Mouse (Mus musculus) kidney, postnatal 10 days (tissue): ENCODE measurements around the gene Lrrc10.
"Not testable (repeated sequence)": the region's sequence is repeated elsewhere in the genome, so short reads cannot be mapped to it uniquely, and the experiment has no call there.

Source experiments
- DNase-seq: peaks from one replicate; pipeline ENCODE4 v3.0.0; 2021; ENCODE audit warnings: mixed read lengths

Lrrc10 gene

GRCm38 (mm10) chr10:117045175-117046056 is at the start of gene Lrrc10:
Gene Lrrc10 (plus strand): TSS chr10:117045341.
- DNase-seq: no peak

DNA sequence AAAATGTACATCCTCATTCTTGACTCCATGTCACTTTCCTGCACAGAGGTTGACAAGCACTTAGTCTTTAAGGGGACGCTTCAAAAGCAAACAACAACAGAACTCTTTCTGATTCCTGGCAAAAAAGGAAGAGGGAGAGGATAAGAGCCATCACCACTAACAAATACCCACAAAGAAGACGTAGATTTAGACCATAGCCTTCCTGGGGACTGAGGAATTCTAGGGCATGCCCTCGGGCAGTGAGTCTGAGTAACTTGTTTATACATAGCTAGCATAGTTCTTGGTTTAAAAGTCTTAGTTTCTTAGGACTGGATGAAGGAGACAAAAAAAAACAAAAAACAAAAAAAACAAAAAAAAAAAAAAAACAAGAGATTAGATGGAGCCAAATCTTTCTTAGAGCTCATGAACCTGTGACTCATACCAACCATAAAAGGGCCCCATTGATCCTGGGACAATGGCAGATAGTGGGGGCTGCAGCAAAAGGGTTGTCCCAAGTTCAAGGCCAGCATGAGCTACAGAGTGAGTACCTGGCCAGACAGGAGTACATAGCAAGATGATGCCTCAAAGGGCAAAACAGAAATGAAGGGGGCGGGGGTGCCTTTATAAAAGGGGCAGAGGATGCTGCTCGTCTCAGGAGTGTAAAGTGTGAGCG is 49.4 kb upstream of the Lrrc10 start:
- no peak for DNase-seq

- peak; percentile 62 for DNase-seq
These were observed 48.9 kb upstream of the Lrrc10 start for GRCm38 (mm10) chr10:116996236-116996600.

- no peak for DNase-seq
These were observed 46.3 kb upstream of the Lrrc10 start for GRCm38 (mm10) chr10:116998716-116999455.

DNA sequence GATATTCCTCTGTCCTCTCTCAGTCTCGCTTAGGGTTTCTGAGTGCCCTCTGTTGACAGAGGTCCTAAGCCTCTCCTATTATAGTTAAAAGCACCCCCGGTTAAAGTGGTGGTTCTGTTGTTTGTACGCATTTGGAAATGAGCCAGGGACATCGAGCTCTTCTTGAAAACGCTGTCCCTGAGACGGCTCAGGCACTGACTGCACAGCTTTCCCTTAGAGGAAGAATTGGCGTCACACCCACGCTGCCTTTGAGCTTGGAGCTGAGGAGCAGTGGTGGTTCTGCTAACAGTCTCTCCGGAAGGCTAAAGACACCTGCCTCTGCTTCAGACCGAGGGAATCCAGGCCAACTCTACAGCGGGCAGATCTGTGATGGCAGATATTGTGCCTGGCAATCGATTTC is 44.2 kb upstream of the Lrrc10 start:
- DNase-seq: no peak

DNA sequence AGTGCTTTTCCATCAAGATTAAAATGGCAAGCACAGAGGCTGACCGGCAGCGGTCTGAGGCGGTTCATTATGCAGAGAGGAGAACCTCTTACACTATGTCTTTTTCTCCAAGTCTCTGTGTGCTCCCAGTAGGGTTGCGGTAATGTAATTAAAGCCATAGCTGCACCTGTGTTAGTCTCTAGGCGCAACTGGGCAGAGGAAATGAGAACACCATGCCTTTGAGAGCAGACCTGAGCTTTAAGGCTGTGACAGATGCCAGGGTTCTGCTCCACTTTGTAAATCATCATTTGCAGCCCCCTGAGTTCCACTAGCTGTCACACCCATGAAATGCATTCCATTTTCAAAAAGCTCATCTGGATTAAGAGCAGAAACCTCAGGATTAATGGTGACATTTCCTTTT is 40.4 kb upstream of the Lrrc10 start:
- DNase-seq: no peak

DNA sequence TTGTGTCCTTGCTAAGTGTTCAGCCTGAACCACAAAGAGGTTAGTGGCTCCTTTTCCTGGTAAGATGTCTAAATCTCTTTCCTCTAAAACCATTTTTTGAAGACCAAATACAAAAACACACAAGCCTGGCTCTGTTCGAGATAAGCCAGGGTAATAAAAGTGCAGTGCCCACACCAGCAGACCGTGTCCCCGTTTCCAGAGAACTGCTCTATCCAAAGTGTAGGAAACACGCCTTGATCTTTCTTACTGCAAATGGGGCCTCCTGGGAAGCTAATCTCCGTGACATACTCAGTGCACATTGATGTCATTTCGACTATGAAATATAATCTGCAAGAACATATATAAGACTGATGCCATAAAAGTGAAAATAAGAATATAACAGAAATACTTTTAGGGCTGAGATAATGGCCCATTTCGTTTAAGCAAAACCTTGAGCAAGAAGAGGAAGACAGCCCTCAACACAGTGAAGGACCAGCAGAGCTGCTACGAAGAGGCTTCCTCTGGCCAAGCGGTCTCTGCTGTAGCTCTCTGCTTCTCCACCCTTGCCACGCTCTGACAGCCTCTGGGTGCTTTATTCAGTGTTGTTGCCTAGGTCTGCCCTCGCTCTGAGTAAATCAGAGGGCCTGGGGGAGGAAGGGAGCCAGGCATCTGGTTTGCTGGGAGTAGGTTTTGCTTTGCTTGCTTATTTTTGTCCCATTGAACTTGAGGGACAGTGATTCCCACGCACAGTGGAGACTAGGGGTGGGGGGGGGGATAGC is 39.3 kb upstream of the Lrrc10 start:
- DNase-seq: no peak

DNA sequence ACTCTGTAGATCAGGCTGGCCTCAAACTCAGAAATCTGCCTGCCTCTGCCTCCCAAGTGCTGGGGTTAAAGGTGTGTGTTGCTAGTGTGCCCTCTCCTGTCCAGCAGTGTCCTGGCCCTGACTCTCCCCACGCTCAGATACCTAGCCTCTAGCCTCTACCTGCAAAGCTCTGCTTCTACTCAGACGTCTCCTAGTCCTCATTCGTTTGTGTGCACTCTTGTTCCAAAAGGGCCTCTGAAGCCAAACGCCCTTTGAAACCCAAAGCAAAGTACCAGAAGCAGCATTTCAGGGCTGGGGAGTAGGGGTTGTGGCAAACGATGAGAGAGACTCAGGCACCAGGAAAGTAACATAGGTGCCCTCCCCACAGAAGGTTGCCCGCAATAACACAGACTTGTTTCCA is 35.5 kb upstream of the Lrrc10 start:
- no peak for DNase-seq

- DNase-seq: no peak
These were observed 34.1 kb upstream of the Lrrc10 start for GRCm38 (mm10) chr10:117011047-117011446.

DNA sequence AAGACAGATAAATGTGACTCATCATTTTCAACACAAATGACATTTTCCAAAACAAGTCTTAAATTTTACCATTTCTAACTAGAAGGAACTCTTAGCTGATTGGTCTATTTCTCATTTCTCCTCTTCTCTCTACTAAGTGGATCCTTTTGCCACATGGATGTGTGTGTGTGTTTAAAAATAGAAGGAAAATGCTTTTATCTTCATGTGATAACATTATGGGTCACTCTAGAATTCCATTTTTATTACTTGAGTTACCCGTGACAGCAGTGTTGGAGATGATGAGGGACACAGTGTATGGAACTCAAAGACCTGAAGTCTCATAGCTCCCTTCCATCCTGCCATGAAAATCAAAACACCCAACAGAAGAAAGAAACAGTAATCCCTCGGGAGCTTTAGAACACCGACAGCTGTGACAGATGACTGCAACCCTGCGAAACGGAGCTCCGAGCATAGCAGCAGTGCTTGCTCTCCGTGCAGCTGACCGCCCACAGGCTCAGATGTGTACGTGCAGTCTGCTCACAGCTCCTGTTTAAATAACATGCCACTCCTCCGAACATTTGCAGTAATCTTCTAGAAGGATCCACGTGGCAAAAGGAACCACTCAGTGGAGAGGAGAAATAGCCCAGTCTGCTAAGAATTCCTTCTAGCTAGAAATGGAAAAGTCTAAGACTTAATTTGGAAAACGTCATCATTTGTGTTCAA is 31.3 kb upstream of the Lrrc10 start:
- peak; percentile 23 for DNase-seq

GRCm38 (mm10) chr10:117014565-117014964 is 30.6 kb upstream of the Lrrc10 start:
- no peak for DNase-seq

GRCm38 (mm10) chr10:117018281-117018840 is 26.8 kb upstream of the Lrrc10 start:
- DNase-seq: no peak

DNA sequence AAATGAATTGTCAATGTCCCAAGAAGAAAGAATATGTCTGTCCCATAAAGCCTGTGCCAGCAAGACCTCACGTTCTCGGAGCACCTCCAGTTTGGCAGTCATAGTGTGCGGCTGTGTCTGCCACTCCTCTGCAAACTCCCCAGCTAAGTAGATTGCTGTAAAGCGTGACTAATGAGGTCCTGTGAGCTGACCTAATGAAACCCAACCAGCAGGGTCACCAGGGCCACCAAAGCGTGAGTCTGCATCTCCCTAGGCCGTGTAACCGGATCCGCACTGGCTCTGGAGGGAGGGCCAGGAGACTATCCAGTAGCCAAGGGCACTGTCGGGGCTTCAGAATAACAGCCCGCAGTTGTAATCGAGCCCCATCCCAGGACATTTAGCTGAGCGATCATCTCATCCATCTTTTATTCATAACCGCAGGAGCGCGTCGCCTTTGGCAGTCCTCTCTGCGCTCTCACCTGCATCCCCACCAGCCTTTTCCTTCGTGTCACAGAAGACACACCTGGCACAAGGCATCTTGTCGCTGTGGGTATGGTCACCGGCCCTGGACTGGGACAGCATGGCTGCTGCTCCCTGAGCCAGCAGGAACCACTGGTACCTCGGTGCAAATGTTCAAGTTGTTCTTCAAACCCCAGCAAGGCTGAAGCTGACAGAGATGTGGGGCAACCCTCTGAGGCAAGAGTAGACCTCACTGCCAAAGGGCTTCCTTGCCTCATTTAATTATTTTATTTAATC is 24.0 kb upstream of the Lrrc10 start:
- peak; percentile 50 for DNase-seq

GRCm38 (mm10) chr10:117023693-117024092 is 21.4 kb upstream of the Lrrc10 start:
- DNase-seq: no peak

DNA sequence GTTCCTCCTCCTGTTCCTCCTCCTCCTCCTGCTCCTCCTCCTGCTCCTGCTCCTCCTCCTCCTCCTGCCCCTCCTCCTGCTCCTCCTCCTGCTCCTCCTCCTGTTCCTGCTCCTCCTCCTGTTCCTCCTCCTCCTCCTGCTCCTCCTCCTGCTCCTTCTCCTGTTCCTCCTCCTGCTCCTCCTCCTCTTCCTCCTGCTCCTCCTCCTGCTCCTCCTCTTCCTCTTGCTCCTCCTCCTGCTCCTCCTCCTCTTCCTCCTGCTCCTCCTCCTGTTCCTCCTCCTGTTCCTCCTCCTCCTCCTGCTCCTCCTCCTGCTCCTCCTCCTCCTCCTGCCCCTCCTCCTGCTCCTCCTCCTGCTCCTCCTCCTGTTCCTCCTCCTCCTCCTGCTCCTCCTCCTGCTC is 19.4 kb upstream of the Lrrc10 start:
- not testable (repeated sequence) for DNase-seq

GRCm38 (mm10) chr10:117026176-117026575 is 19.0 kb upstream of the Lrrc10 start:
- DNase-seq: no peak

DNA sequence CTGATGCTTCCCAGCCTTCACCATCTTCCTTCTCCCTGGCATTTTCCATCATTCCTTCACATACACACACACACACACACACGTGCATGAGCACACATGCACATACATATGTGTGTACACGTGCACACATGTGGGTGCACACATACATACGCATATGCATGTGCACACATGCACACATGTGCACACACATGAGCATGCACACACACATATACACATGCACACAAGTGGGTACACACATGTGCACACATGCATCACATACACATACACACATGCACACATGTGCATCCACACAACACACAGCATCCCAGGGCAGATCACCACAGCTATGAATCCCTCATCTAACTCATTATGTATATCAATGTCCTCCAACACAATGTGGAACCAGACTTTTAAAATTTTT is 14.0 kb upstream of the Lrrc10 start:
- no peak for DNase-seq

- peak; percentile 92 for DNase-seq
These were observed 11.4 kb upstream of the Lrrc10 start for GRCm38 (mm10) chr10:117033785-117034184.

- DNase-seq: peak; percentile 53
These were observed 4.8 kb upstream of the Lrrc10 start for GRCm38 (mm10) chr10:117040355-117040754.

DNA sequence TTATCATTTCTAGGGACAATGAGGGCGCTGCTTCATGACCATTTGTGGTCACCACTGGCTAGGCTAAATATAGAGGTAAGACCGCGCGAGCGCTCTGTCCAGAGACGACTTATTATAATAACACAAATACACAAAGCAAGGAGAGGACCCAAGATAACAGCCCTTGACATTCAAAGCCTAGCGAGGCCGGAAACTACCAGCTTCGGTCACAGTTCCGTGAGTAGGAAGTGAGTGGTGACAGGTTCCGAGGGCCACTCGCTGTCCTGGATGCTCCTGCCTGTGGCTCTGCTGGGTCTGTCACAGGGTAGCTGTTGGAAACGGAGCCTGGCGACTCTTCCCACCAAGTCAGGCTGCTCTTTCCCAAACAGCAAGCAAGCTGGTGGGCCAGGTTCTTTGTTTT is 2.8 kb upstream of the Lrrc10 start:
- no peak for DNase-seq
